Mouse (Mus musculus) forebrain, postnatal 0 days (tissue): Measurements from ENCODE around the gene Sos1. TPM values are rescaled to one million over a fixed set of nuclear protein-coding genes. Genes with fewer than 3 reads are reported as not detected.
A peak's percentile ranks its signal among the peaks of the same experiment; 100 is the strongest.
"Not testable (repeated sequence)": the region's sequence is repeated elsewhere in the genome, so short reads cannot be mapped to it uniquely, and the experiment has no call there.

ENCODE experiments used
- ATAC-seq: fragments of 200-750 bp; cut with Nextera tagmentation; 2 replicates; pipeline ENCODE4 v1.8.0; 2017; ENCODE audit warnings: mild to moderate bottlenecking, moderate library complexity
- DNase-seq: peaks from one replicate; pipeline ENCODE4 v3.0.0-alpha.2; 2015
- H3K27ac ChIP-seq: fragments of 300-500 bp; sonication (generic); 2 replicates; pipeline ENCODE4 v1.5.1; 2014; ENCODE audit warnings: low read depth, mild to moderate bottlenecking, antibody characterized with exemption, low read length, moderate library complexity, mixed read lengths
- H3K27me3 ChIP-seq: fragments of 300-500 bp; sonication (generic); 2 replicates; pipeline ENCODE4 v1.6.1; 2014; ENCODE audit warnings: mild to moderate bottlenecking, low read length, mixed read lengths; ENCODE audit not compliant: insufficient read depth
- H3K36me3 ChIP-seq: fragments of 300-500 bp; sonication (generic); 2 replicates; pipeline ENCODE4 v1.6.1; 2014; ENCODE audit warnings: mild to moderate bottlenecking, moderate library complexity; ENCODE audit not compliant: insufficient read depth
- H3K4me1 ChIP-seq: fragments of 300-500 bp; sonication (generic); 2 replicates; pipeline ENCODE4 v1.6.1; 2014; ENCODE audit warnings: antibody characterized with exemption; ENCODE audit not compliant: insufficient read depth
- H3K4me2 ChIP-seq: fragments of 300-500 bp; sonication (generic); 2 replicates; pipeline ENCODE4 v1.6.1; 2014; ENCODE audit warnings: low read depth, mild to moderate bottlenecking, moderate library complexity
- H3K4me3 ChIP-seq: fragments of 300-500 bp; sonication (generic); 2 replicates; pipeline ENCODE4 v1.5.1; 2014; ENCODE audit warnings: low read depth, low read length, mixed read lengths
- H3K9ac ChIP-seq: fragments of 300-500 bp; sonication (generic); 2 replicates; pipeline ENCODE4 v1.6.1; 2014; ENCODE audit warnings: mild to moderate bottlenecking
- H3K9me3 ChIP-seq: fragments of 300-500 bp; sonication (generic); 2 replicates; pipeline ENCODE4 v1.6.1; 2016; ENCODE audit warnings: low read length
- CTCF ChIP-seq: sonication (generic); IDR thresholded peaks from 2 replicates; pipeline ENCODE4 v1.5.1; 2016; ENCODE audit warnings: antibody characterized with exemption, control low read depth, low read depth
- WGBS: fragments of 180-500 bp; shearing (Covaris S2); extraction: QIAGEN DNeasy Blood & Tissue Kit; methylation state at CpG from one replicate; pipeline ENCODE4 v1.1.7; 2014; 5-methylcytosine and 5-hydroxymethylcytosine counted together
- polyA plus RNA-seq: library from polyadenylated mRNA; unstranded; fragments of >200 nt; fragmentation: Nextera tagmentation; extraction: Ambion mirVana; gene quantifications from 2 replicates; pipeline ENCODE4 v1.2.1, GENCODE M21; 2015
- total RNA-seq: library from RNA; depleted of rRNA; stranded (reverse); fragments of >200 nt; gene quantifications from 2 replicates; pipeline ENCODE4 v1.2.3, GENCODE M21; 2014

Gene Sos1
- total and polyA plus RNA-seq, 2 experiments from 2014 or later = 5.2 to 29.3 TPM

- Histone ChIP-seq H3K9ac (peak overlapping the region; percentile 84), H3K27me3 (no peaks in the 10 kb centered on the region), H3K27ac (peak overlapping the region; percentile 96), H3K4me3 (peak overlapping the region; percentile 94), H3K36me3 (0 out of 2 replicates have a peak, but pooled peaks cover 3% of the 10 kb centered on the region), H3K9me3 (no peaks in the 10 kb centered on the region), H3K4me1 (peaks cover 22% of the 10 kb centered on the region), H3K4me2 (peak overlapping the region; percentile 68)
- ATAC-seq (peak; percentile 30), DNase-seq (peak; percentile 60)
- TF ChIP-seq CTCF = no peak
- 1% methylated on average over 71 of the region's 71 CpGs for WGBS
These were observed 790 bp downstream of the Sos1 start for GRCm38 (mm10) chr17:80479295-80480030.

- H3K36me3 ChIP-seq = 0 out of 2 replicates have a peak, but pooled peaks cover 3% of the 10 kb centered on the region
- ATAC-seq (no peak), DNase-seq (no peak)
- no peak overlapping the region for H3K27ac ChIP-seq
- no peak overlapping the region for H3K4me2 ChIP-seq
- no peak for TF ChIP-seq CTCF
- H3K4me3 ChIP-seq = no peak overlapping the region
- 77% methylated on average over 2 of the region's 2 CpGs for WGBS
- no peaks in the 10 kb centered on the region for H3K9me3 ChIP-seq
- H3K4me1 ChIP-seq = peaks cover 17% of the 10 kb centered on the region; the same call in 1 of the 2 replicates
- H3K27me3 ChIP-seq = no peaks in the 10 kb centered on the region
- no peak overlapping the region for H3K9ac ChIP-seq
These were observed 2.6 kb downstream of the Sos1 start for GRCm38 (mm10) chr17:80477679-80478078.

- 92% methylated on average over 4 of the region's 4 CpGs for WGBS
- Histone ChIP-seq H3K9me3 (no peaks in the 10 kb centered on the region), H3K27me3 (no peaks in the 10 kb centered on the region), H3K36me3 (0 out of 2 replicates have a peak, but pooled peaks cover 3% of the 10 kb centered on the region), H3K4me3 (no peak overlapping the region), H3K27ac (no peak overlapping the region), H3K9ac (no peak overlapping the region), H3K4me1 (peaks cover 10% of the 10 kb centered on the region; the same call in 1 of the 2 replicates), H3K4me2 (no peak overlapping the region)
- TF ChIP-seq CTCF = no peak
- no peak for ATAC-seq
- DNase-seq = no peak
These were observed 3.8 kb downstream of the Sos1 start for GRCm38 (mm10) chr17:80476496-80476895.

GRCm38 (mm10) chr17:80471056-80471802 is 9.0 kb downstream of the Sos1 start:
- no peak for TF ChIP-seq CTCF
- DNase-seq = no peak
- H3K27me3 ChIP-seq = no peaks in the 10 kb centered on the region
- H3K9me3 ChIP-seq = no peaks in the 10 kb centered on the region
- no peak overlapping the region for H3K9ac ChIP-seq
- H3K27ac ChIP-seq = no peak overlapping the region
- no peak overlapping the region for H3K4me2 ChIP-seq
- no peak for ATAC-seq
- 31% methylated on average over 8 of the region's 8 CpGs for WGBS
- H3K4me3 ChIP-seq = no peak overlapping the region
- no peaks in the 10 kb centered on the region; the same call in 1 of the 2 replicates for H3K4me1 ChIP-seq
- H3K36me3 ChIP-seq = no peaks in the 10 kb centered on the region

GRCm38 (mm10) chr17:80468417-80468894 is 11.8 kb downstream of the Sos1 start:
- not testable (repeated sequence) for H3K4me1 ChIP-seq, DNase-seq, H3K36me3 ChIP-seq, H3K27ac ChIP-seq, ATAC-seq, H3K4me2 ChIP-seq, H3K4me3 ChIP-seq, H3K9ac ChIP-seq, H3K9me3 ChIP-seq, H3K27me3 ChIP-seq
- 44% methylated on average over 3 of the region's 3 CpGs for WGBS

- ATAC-seq = no peak
- H3K4me1 ChIP-seq = no peaks in the 10 kb centered on the region
- H3K27ac ChIP-seq = no peak overlapping the region
- no peak overlapping the region for H3K4me3 ChIP-seq
- no peak overlapping the region for H3K4me2 ChIP-seq
- no peaks in the 10 kb centered on the region for H3K27me3 ChIP-seq
- no peak for DNase-seq
- no peak for TF ChIP-seq CTCF
- 43% methylated on average over 5 of the region's 5 CpGs for WGBS
- no peaks in the 10 kb centered on the region for H3K9me3 ChIP-seq
- H3K9ac ChIP-seq = no peak overlapping the region
- no peaks in the 10 kb centered on the region for H3K36me3 ChIP-seq
These were observed 20.0 kb downstream of the Sos1 start for GRCm38 (mm10) chr17:80460258-80460657.

GRCm38 (mm10) chr17:80455648-80456047 is 24.6 kb downstream of the Sos1 start:
- ATAC-seq (no peak; the same call in 1 of the 2 replicates), DNase-seq (peak; percentile 61)
- Histone ChIP-seq H3K9me3 (no peaks in the 10 kb centered on the region), H3K4me3 (no peak overlapping the region), H3K9ac (no peak overlapping the region), H3K4me2 (no peak overlapping the region), H3K27me3 (no peaks in the 10 kb centered on the region), H3K36me3 (0 out of 2 replicates have a peak, but pooled peaks cover 6% of the 10 kb centered on the region), H3K4me1 (no peaks in the 10 kb centered on the region), H3K27ac (no peak overlapping the region)
- peak; percentile 73 for TF ChIP-seq CTCF
- WGBS = 28% methylated on average over 2 of the region's 2 CpGs
